Mouse (Mus musculus) olfactory bulb, adult 2 months (tissue): ENCODE results near the gene Pkp4. TPM values are rescaled to one million over a fixed set of nuclear protein-coding genes. Genes with fewer than 3 reads are reported as not detected.

Experiments
- H3K27ac ChIP-seq: fragments of 200-500 bp; 2 replicates; pipeline ENCODE4 v1.5.1; 2012; ENCODE audit warnings: low read depth, low read length; ENCODE audit not compliant: insufficient read depth
- H3K4me1 ChIP-seq: fragments of 200-500 bp; 2 replicates; pipeline ENCODE4 v1.6.1; 2012; ENCODE audit warnings: low read length; ENCODE audit not compliant: control insufficient read depth, insufficient read depth
- H3K4me3 ChIP-seq: fragments of 200-500 bp; 2 replicates; pipeline ENCODE4 v1.5.1; 2012; ENCODE audit warnings: mild to moderate bottlenecking, low read depth, low read length, moderate library complexity; ENCODE audit not compliant: insufficient read depth
- CTCF ChIP-seq: fragments of 200-500 bp; IDR thresholded peaks from 2 replicates; pipeline ENCODE4 v1.5.1; 2012; ENCODE audit warnings: low read depth, mild to moderate bottlenecking, low read length, moderate library complexity; ENCODE audit not compliant: insufficient read depth
- POLR2A ChIP-seq: fragments of 200-500 bp; IDR thresholded peaks from 2 replicates; pipeline ENCODE4 v1.6.1; 2012; ENCODE audit warnings: mild to moderate bottlenecking, low read depth, low read length, moderate library complexity; ENCODE audit not compliant: insufficient read depth
- whole genome bisulfite sequencing: fragments of 180-500 bp; shearing (Covaris S2); methylation state at CpG from one replicate; pipeline ENCODE4 v1.1.7; 2018; 5-methylcytosine and 5-hydroxymethylcytosine counted together
- polyA plus RNA-seq: library from polyadenylated mRNA; stranded (reverse); fragments of >200 nt; gene quantifications from 2 replicates; pipeline ENCODE4 v1.2.4, GENCODE M21; 2012; ENCODE audit warnings: low replicate concordance; ENCODE audit not compliant: missing spikeins, insufficient read depth, insufficient read length

Gene Pkp4
- polyA plus RNA-seq, 1 experiment, result 318 TPM

- 11% methylated on average over 8 of the region's 8 CpGs for WGBS
- no peak overlapping the region for H3K4me3 ChIP-seq
- TF ChIP-seq CTCF (no peak), POLR2A (no peak)
- peak overlapping the region; percentile 55 for H3K27ac ChIP-seq
- peaks cover 5% of the 10 kb centered on the region for H3K4me1 ChIP-seq
Observed at GRCm38 (mm10) chr2:59162285-59162600, 1.6 kb downstream of the Pkp4 start.

GRCm38 (mm10) chr2:59166976-59167375, 6.3 kb downstream of the Pkp4 start:
- WGBS, result 90% methylated on average over 4 of the region's 4 CpGs

GRCm38 (mm10) chr2:59167830-59168229, 7.2 kb downstream of the Pkp4 start:
- no peak overlapping the region for H3K4me3 ChIP-seq
- no peak overlapping the region for H3K27ac ChIP-seq
- H3K4me1 ChIP-seq, result peaks cover 9% of the 10 kb centered on the region
- TF ChIP-seq POLR2A, result no peak
- no peak for TF ChIP-seq CTCF
- WGBS, result 86% methylated on average over 4 of the region's 4 CpGs

More at GRCm38 (mm10) chr2:59166976-59167375, 6.3 kb downstream of the Pkp4 start:
- Histone ChIP-seq H3K27ac (no peak overlapping the region), H3K4me1 (peaks cover 9% of the 10 kb centered on the region), H3K4me3 (no peak overlapping the region)
- TF ChIP-seq POLR2A (no peak), CTCF (no peak)

- Histone ChIP-seq H3K4me1 (peaks cover 6% of the 10 kb centered on the region), H3K27ac (no peak overlapping the region), H3K4me3 (no peak overlapping the region)
- no peak for TF ChIP-seq CTCF
- no peak for TF ChIP-seq POLR2A
- 72% methylated on average over 9 of the region's 9 CpGs for WGBS
Observed at GRCm38 (mm10) chr2:59169572-59170207, 9.0 kb downstream of the Pkp4 start.

GRCm38 (mm10) chr2:59170208-59170589, 9.5 kb downstream of the Pkp4 start:
- 74% methylated on average over 3 of the region's 3 CpGs for WGBS
- TF ChIP-seq POLR2A, result no peak
- no peak for TF ChIP-seq CTCF
- peaks cover 6% of the 10 kb centered on the region for H3K4me1 ChIP-seq

GRCm38 (mm10) chr2:59170593-59170992, 9.9 kb downstream of the Pkp4 start:
- Histone ChIP-seq H3K4me1 (peaks cover 6% of the 10 kb centered on the region), H3K27ac (no peak overlapping the region), H3K4me3 (no peak overlapping the region)
- TF ChIP-seq POLR2A (no peak), CTCF (no peak)
- 96% methylated on average over 5 of the region's 5 CpGs for WGBS

More at GRCm38 (mm10) chr2:59170208-59170589, 9.5 kb downstream of the Pkp4 start:
- no peak overlapping the region for H3K27ac ChIP-seq
- H3K4me3 ChIP-seq, result no peak overlapping the region

GRCm38 (mm10) chr2:59171533-59171932, 10.9 kb downstream of the Pkp4 start:
- Histone ChIP-seq H3K4me1 (peaks cover 6% of the 10 kb centered on the region), H3K4me3 (no peak overlapping the region), H3K27ac (no peak overlapping the region)
- TF ChIP-seq POLR2A (no peak), CTCF (no peak)
- WGBS, result 81% methylated on average over 5 of the region's 5 CpGs

GRCm38 (mm10) chr2:59175926-59176325, 15.3 kb downstream of the Pkp4 start:
- peaks cover 11% of the 10 kb centered on the region for H3K4me1 ChIP-seq
- TF ChIP-seq CTCF, result no peak
- no peak for TF ChIP-seq POLR2A
- 92% methylated on average over 6 of the region's 6 CpGs for WGBS
- no peak overlapping the region for H3K4me3 ChIP-seq
- H3K27ac ChIP-seq, result no peak overlapping the region

- no peak for TF ChIP-seq CTCF
- no peak overlapping the region for H3K27ac ChIP-seq
Observed at GRCm38 (mm10) chr2:59178191-59178590, 17.5 kb downstream of the Pkp4 start.

GRCm38 (mm10) chr2:59178960-59179359, 18.3 kb downstream of the Pkp4 start:
- H3K27ac ChIP-seq, result no peak overlapping the region
- TF ChIP-seq POLR2A (no peak), CTCF (no peak)
- H3K4me1 ChIP-seq, result peaks cover 13% of the 10 kb centered on the region
- H3K4me3 ChIP-seq, result no peak overlapping the region
- WGBS, result 58% methylated on average over 4 of the region's 4 CpGs

More at GRCm38 (mm10) chr2:59178191-59178590, 17.5 kb downstream of the Pkp4 start:
- Histone ChIP-seq H3K4me1 (peaks cover 13% of the 10 kb centered on the region), H3K4me3 (no peak overlapping the region)
- WGBS, result 68% methylated on average over 8 of the region's 8 CpGs
